Mouse (Mus musculus): ENCODE results near the gene Asxl2. TPM values are rescaled to one million over a fixed set of nuclear protein-coding genes. Genes with fewer than 3 reads are reported as not detected.
A peak's percentile ranks its signal among the peaks of the same experiment; 100 is the strongest.
"Not testable (repeated sequence)": the region's sequence is repeated elsewhere in the genome, so short reads cannot be mapped to it uniquely, and the experiment has no call there.

The Asxl2 gene
- polyA plus RNA-seq, 1 experiment from 2014 or later: 8.0 TPM

DNA sequence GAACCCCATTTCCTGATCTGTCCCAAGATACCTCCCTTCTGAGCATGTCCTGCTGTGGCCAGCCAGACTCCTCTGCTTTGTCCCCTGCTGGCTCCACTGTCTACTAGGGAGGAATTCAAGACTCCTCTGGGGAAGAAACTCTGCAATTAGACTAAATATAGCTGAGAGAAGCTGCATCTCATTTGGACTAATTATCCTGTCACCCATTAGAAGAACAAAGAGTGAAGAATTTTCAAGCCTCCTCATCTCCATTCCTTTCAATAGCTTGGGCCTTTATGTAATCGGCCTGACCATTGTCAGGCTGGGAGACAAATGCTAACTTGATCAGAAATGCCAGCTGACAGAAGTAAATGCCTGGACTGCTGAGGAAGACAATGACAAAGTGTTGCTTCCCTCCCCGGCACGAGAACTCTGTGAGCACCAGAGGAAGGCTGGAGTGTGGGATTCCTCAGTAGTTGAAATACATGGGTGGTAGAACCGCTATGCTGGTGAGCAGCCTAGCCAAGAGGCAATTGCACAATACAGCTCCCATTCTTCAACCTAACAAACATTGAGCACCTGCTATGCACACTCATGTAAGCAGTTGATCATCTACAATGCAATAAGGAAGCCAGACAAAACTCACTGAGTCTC, 92.1 kb downstream of the Asxl2 start:
- no peaks in the 10 kb centered on the region for H3K9me3 ChIP-seq (ENCODE audit: control insufficient read depth, low read length)
- H3K9ac ChIP-seq (ENCODE audit: low read length): no peak overlapping the region
- no peak overlapping the region for H3K4me3 ChIP-seq (ENCODE audit: low read depth, low read length)
- H3K27ac ChIP-seq (replicated peaks): no peak overlapping the region
- TF ChIP-seq EP300 (optimal IDR thresholded peaks at IDR 0.05) (no peak), CTCF (IDR thresholded peaks at IDR 0.05; ENCODE audit: low read depth) (no peak)
- no peaks in the 10 kb centered on the region for H3K27me3 ChIP-seq (ENCODE audit: control insufficient read depth, insufficient read depth, low read length)
- DNase-seq (ENCODE audit: low spot score) (no peak), ATAC-seq (ENCODE audit: low FRiP score, low TSS enrichment) (no peak)
- 75% methylated on average over 4 of the region's 4 CpGs for WGBS
- H3K4me2 ChIP-seq (replicated peaks; ENCODE audit: low read depth): no peak overlapping the region
- H3K36me3 ChIP-seq (ENCODE audit: control insufficient read depth, insufficient read depth, low read length): no peaks in the 10 kb centered on the region
- H3K4me1 ChIP-seq (replicated peaks; ENCODE audit: control insufficient read depth, insufficient read depth): no peaks in the 10 kb centered on the region

DNA sequence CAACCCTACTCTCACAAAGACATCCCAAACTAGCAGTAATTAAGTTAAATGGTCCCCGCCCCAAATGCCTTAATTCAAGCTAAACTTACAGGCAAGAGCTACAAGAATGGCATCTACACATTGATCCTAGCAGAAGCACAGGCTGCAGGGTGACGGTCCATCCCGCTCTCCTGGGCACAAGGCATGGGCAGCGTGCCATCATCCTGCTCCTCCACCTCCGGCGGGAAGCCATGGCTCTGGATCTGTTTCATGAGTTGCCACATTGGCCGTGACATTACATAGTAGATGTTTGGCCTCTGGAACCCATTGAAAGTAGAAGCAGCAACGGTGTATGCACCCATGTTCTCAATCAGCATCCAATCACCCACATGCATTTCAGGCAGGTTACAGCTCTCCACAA, 95.1 kb downstream of the Asxl2 start:
- H3K4me3 ChIP-seq (ENCODE audit: low read depth, low read length); H3K9me3 ChIP-seq (ENCODE audit: control insufficient read depth, low read length): not testable (repeated sequence)
- 96% methylated on average over 5 of the region's 8 CpGs for WGBS

DNA sequence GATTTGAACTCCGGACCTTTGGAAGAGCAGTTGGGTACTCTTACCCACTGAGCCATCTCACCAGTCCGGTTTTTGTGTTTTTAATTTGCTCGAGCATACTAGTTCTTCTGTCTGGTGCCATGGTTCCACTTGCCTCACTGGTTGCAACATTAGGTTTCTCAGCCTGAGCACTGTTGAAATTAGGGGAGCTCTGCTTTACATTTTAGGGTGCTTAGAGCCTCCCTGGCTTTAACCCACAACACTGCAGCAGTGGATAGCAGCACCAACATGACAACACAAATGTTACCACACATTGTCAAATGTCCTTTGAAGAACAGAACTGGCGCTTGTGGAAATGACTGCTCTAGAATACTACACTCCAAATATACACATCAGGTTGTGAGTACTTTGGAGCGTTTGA, 98.9 kb downstream of the Asxl2 start:
- no peaks in the 10 kb centered on the region for H3K9me3 ChIP-seq (ENCODE audit: control insufficient read depth, low read length)
- no peak for ATAC-seq (ENCODE audit: low FRiP score, low TSS enrichment)
- H3K36me3 ChIP-seq (ENCODE audit: control insufficient read depth, insufficient read depth, low read length): no peaks in the 10 kb centered on the region
- no peak overlapping the region for H3K9ac ChIP-seq (ENCODE audit: low read length)
- H3K27me3 ChIP-seq (ENCODE audit: control insufficient read depth, insufficient read depth, low read length): no peaks in the 10 kb centered on the region
- no peak overlapping the region for H3K4me3 ChIP-seq (ENCODE audit: low read depth, low read length)
- H3K4me1 ChIP-seq (replicated peaks; ENCODE audit: control insufficient read depth, insufficient read depth): no peaks in the 10 kb centered on the region
- no peak overlapping the region for H3K4me2 ChIP-seq (replicated peaks; ENCODE audit: low read depth)
- no peak for TF ChIP-seq CTCF (IDR thresholded peaks at IDR 0.05; ENCODE audit: low read depth)
- no peak for TF ChIP-seq EP300 (optimal IDR thresholded peaks at IDR 0.05)
- DNase-seq (ENCODE audit: low spot score): no peak
- whole genome bisulfite sequencing: 95% methylated on average over 5 of the region's 5 CpGs
- no peak overlapping the region for H3K27ac ChIP-seq (replicated peaks)

More for the DNA sequence above, 95.1 kb downstream of the Asxl2 start:
- H3K27ac ChIP-seq (replicated peaks); ATAC-seq (ENCODE audit: low FRiP score, low TSS enrichment); DNase-seq (ENCODE audit: low spot score); H3K9ac ChIP-seq (ENCODE audit: low read length); H3K4me1 ChIP-seq (replicated peaks; ENCODE audit: control insufficient read depth, insufficient read depth); H3K4me2 ChIP-seq (replicated peaks; ENCODE audit: low read depth); H3K36me3 ChIP-seq (ENCODE audit: control insufficient read depth, insufficient read depth, low read length); H3K27me3 ChIP-seq (ENCODE audit: control insufficient read depth, insufficient read depth, low read length): not testable (repeated sequence)

DNA sequence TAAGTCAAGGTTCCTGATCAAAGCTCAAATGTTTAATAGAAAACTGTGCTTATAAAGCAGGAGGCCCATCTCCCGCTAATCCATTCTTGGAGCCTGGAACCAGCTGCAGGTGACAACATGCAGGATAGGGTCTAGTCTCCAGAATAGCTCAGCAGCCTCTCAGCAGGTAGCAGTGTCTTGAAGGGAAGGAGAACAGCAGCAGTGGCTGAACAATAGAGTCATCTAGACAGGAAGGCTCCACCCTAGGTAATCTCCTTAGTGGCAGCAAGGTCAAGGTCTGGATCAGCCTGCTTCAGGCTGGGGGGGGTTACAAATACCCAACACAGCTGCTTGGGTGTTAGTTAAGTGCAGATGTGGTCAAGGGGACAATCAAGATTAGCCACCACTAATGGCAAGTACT, 108.8 kb downstream of the Asxl2 start:
- not testable (repeated sequence) for H3K9ac ChIP-seq (ENCODE audit: low read length); H3K9me3 ChIP-seq (ENCODE audit: control insufficient read depth, low read length); H3K27ac ChIP-seq (replicated peaks); ATAC-seq (ENCODE audit: low FRiP score, low TSS enrichment); H3K4me3 ChIP-seq (ENCODE audit: low read depth, low read length); DNase-seq (ENCODE audit: low spot score); H3K4me1 ChIP-seq (replicated peaks; ENCODE audit: control insufficient read depth, insufficient read depth); H3K4me2 ChIP-seq (replicated peaks; ENCODE audit: low read depth); H3K36me3 ChIP-seq (ENCODE audit: control insufficient read depth, insufficient read depth, low read length); H3K27me3 ChIP-seq (ENCODE audit: control insufficient read depth, insufficient read depth, low read length)
- 90% methylated on average over 1 of the region's 1 CpGs for WGBS

DNA sequence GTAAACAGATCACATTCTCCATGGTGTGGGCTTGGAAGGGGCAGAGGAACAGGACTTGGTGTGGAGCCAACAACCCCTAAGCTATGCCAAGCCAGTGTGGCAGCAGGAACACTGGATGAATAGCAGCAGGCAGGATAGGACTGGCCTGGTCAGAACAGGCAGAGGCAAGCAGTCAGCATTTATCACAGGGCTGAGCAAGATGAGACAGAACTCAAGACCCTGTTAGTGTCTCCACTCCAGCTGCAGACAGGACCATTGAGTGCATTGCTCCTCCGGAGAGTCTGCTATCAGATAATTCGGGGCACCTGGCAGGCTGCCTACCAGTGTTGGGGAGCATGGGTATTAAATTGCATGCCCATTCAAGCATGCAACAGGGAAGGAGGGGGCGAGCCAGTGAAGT, 111.0 kb downstream of the Asxl2 start:
- WGBS: 55% methylated on average over 3 of the region's 3 CpGs
- Histone ChIP-seq H3K4me3 (ENCODE audit: low read depth, low read length) (no peak overlapping the region), H3K9ac (ENCODE audit: low read length) (no peak overlapping the region), H3K4me2 (replicated peaks; ENCODE audit: low read depth) (no peak overlapping the region), H3K27ac (replicated peaks) (0 out of 2 replicates have a peak overlapping the region, but pooled peaks have one; percentile 14), H3K36me3 (ENCODE audit: control insufficient read depth, insufficient read depth, low read length) (no peaks in the 10 kb centered on the region), H3K27me3 (ENCODE audit: control insufficient read depth, insufficient read depth, low read length) (no peaks in the 10 kb centered on the region), H3K4me1 (replicated peaks; ENCODE audit: control insufficient read depth, insufficient read depth) (no peaks in the 10 kb centered on the region), H3K9me3 (ENCODE audit: control insufficient read depth, low read length) (no peaks in the 10 kb centered on the region)
- ATAC-seq (ENCODE audit: low FRiP score, low TSS enrichment) (0 out of 2 replicates have a peak, but pooled peaks have one; percentile 26), DNase-seq (ENCODE audit: low spot score) (no peak)
- TF ChIP-seq CTCF (IDR thresholded peaks at IDR 0.05; ENCODE audit: low read depth) (no peak), EP300 (optimal IDR thresholded peaks at IDR 0.05) (no peak)

- H3K27ac ChIP-seq (replicated peaks): 0 out of 2 replicates have a peak overlapping the region, but pooled peaks have one; percentile 14
Measured at GRCm38 (mm10) chr12:3538036-3538435, 111.4 kb downstream of the Asxl2 start.

More at GRCm38 (mm10) chr12:3538036-3538435, 111.4 kb downstream of the Asxl2 start:
- Histone ChIP-seq H3K36me3 (ENCODE audit: control insufficient read depth, insufficient read depth, low read length) (no peaks in the 10 kb centered on the region), H3K27me3 (ENCODE audit: control insufficient read depth, insufficient read depth, low read length) (no peaks in the 10 kb centered on the region), H3K9me3 (ENCODE audit: control insufficient read depth, low read length) (no peaks in the 10 kb centered on the region), H3K9ac (ENCODE audit: low read length) (no peak overlapping the region), H3K4me2 (replicated peaks; ENCODE audit: low read depth) (no peak overlapping the region), H3K4me1 (replicated peaks; ENCODE audit: control insufficient read depth, insufficient read depth) (no peaks in the 10 kb centered on the region), H3K4me3 (ENCODE audit: low read depth, low read length) (no peak overlapping the region)
- ATAC-seq (ENCODE audit: low FRiP score, low TSS enrichment) (no peak), DNase-seq (ENCODE audit: low spot score) (no peak)
- no peak for TF ChIP-seq EP300 (optimal IDR thresholded peaks at IDR 0.05)
- no peak for TF ChIP-seq CTCF (IDR thresholded peaks at IDR 0.05; ENCODE audit: low read depth)
- WGBS: 73% methylated on average over 1 of the region's 1 CpGs

Data from stomach, postnatal 0 days (tissue).